Mouse (Mus musculus) embryonic facial prominence, embryonic 11.5 days (tissue): Measurements from ENCODE around the gene Hoxc13. TPM values are rescaled to one million over a fixed set of nuclear protein-coding genes. Genes with fewer than 3 reads are reported as not detected.

Source experiments
- ATAC-seq: fragments of 200-750 bp; cut with Nextera tagmentation; replicated peaks from 2 replicates; pipeline ENCODE4 v1.8.0; 2017; ENCODE audit warnings: low read depth; ENCODE audit not compliant: insufficient number of reproducible peaks, low FRiP score, low TSS enrichment
- DNase-seq: peaks from one replicate; pipeline ENCODE4 v3.0.0-alpha.2; 2015; ENCODE audit warnings: low spot score
- H3K27ac ChIP-seq: fragments of 300-500 bp; sonication (generic); replicated peaks from 2 replicates; pipeline ENCODE4 v1.5.1; 2014; ENCODE audit warnings: mild to moderate bottlenecking, low read depth, low read length, control low read depth
- H3K27me3 ChIP-seq: fragments of 300-500 bp; sonication (generic); 2 replicates; pipeline ENCODE4 v1.6.1; 2014; ENCODE audit warnings: mild to moderate bottlenecking, low read length, moderate library complexity, mixed read lengths; ENCODE audit not compliant: control insufficient read depth, insufficient read depth
- H3K36me3 ChIP-seq: fragments of 300-500 bp; sonication (generic); replicated peaks from 2 replicates; pipeline ENCODE4 v1.6.1; 2014; ENCODE audit warnings: low read depth, mild to moderate bottlenecking, low read length, moderate library complexity, mixed read lengths; ENCODE audit not compliant: control insufficient read depth, insufficient read depth
- H3K4me1 ChIP-seq: fragments of 300-500 bp; sonication (generic); 2 replicates; pipeline ENCODE4 v1.6.1; 2014; ENCODE audit warnings: low read length, mixed read lengths; ENCODE audit not compliant: control insufficient read depth, insufficient read depth
- H3K4me2 ChIP-seq: fragments of 300-500 bp; sonication (generic); 2 replicates; pipeline ENCODE4 v1.6.1; 2014; ENCODE audit warnings: low read depth, mild to moderate bottlenecking, control low read depth, low read length, moderate library complexity
- H3K4me3 ChIP-seq: fragments of 300-500 bp; sonication (generic); 2 replicates; pipeline ENCODE4 v1.5.1; 2014; ENCODE audit warnings: low read depth, low read length, control low read depth
- H3K9ac ChIP-seq: fragments of 300-500 bp; sonication (generic); replicated peaks from 2 replicates; pipeline ENCODE4 v1.6.1; 2014; ENCODE audit warnings: mild to moderate bottlenecking, control low read depth, low read length
- H3K9me3 ChIP-seq: fragments of 300-500 bp; sonication (generic); replicated peaks from 2 replicates; pipeline ENCODE4 v1.6.1; 2016; ENCODE audit warnings: mild to moderate bottlenecking, low read length, inconsistent platforms, mixed read lengths; ENCODE audit not compliant: control insufficient read depth
- WGBS: fragments of 180-500 bp; shearing (Covaris S2); extraction: QIAGEN DNeasy Blood & Tissue Kit; methylation state at CpG from one replicate; pipeline ENCODE4 v1.1.7; 2014; 5-methylcytosine and 5-hydroxymethylcytosine counted together
- polyA plus RNA-seq: library from polyadenylated mRNA; unstranded; fragments of >200 nt; fragmentation: Nextera tagmentation; extraction: Ambion mirVana; gene quantifications from 2 replicates; pipeline ENCODE4 v1.2.1, GENCODE M21; 2014

Hoxc13 gene
- polyA plus RNA-seq: 0.17 TPM in 1 of 2 replicates, not detected in the other

DNA sequence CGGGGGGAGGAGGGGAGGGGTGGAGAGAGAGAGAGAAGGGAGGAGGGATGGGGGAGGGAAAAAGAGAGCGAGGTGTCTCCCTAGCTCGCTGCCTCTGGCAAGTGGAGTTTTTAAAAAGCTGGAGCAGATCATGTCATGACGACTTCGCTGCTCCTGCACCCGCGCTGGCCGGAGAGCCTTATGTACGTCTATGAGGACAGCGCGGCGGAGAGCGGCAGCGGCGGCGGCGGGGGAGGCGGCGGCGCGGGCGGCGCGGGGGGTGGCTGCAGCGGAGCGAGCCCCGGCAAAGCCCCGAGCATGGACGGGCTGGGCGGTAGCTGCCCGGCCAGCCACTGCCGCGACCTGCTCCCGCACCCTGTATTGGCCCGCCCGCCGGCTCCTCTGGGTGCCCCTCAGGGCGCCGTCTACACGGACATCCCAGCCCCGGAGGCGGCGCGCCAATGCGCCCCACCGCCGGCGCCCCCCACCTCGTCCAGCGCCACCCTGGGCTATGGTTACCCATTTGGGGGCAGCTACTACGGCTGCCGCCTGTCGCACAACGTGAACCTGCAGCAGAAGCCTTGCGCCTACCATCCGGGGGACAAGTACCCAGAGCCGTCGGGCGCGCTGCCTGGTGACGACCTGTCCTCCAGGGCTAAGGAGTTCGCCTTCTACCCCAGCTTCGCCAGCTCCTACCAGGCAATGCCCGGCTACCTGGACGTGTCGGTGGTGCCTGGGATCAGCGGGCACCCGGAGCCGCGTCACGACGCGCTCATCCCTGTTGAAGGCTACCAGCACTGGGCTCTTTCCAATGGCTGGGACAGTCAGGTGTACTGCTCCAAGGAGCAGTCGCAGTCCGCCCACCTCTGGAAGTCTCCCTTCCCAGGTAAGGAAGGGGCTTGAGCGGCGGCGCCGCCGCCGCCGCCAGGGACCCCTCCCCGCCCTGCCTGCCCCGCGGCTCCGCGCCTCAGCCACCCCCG lies at the start of gene Hoxc13:
Gene Hoxc13, plus strand, starts transcription at position 51 of the 959 bp plus-strand sequence.
- H3K27me3 ChIP-seq: peaks cover 90% of the 10 kb centered on the region
- H3K9me3 ChIP-seq: no peaks in the 10 kb centered on the region
- WGBS: under 1% methylated on average over 59 of the region's 88 CpGs
- H3K4me3 ChIP-seq: peak within 1 kb of the TSS; percentile 3; the same call in 1 of the 2 replicates
- H3K27ac ChIP-seq: no peak within 1 kb of the TSS
- H3K9ac ChIP-seq: no peak within 1 kb of the TSS
- peak; percentile 57; the same call in 1 of the 2 replicates for ATAC-seq
- H3K4me1 ChIP-seq: no peaks in the 10 kb centered on the region
- no peak for DNase-seq
- peak within 1 kb of the TSS; percentile 5; the same call in 1 of the 2 replicates for H3K4me2 ChIP-seq
- H3K36me3 ChIP-seq: no peaks in the 10 kb centered on the region

DNA sequence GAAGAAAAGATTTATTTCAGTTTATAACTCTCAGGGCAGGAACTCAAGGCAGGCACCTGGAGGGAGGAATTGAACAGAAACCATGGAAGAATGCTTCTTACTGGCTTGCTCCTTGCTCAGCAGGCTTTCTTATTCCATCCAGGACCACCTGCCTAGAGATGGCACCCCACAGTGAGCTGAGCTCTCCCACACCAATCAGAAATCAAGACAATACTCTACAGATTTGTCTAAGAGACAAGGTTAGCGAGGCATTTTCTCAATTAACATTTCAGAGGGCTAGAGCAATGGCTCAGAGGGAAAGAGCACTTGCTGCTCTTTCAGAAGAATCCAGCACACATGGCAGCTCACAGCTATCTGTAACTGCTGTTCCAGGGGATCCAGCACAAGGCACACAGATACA lies 35.1 kb upstream of the Hoxc13 start:
- no peak for ATAC-seq
- no peaks in the 10 kb centered on the region for H3K36me3 ChIP-seq
- WGBS: 29% methylated on average over 1 of the region's 1 CpGs
- H3K4me3 ChIP-seq: no peak overlapping the region
- no peak for DNase-seq
- H3K4me1 ChIP-seq: no peaks in the 10 kb centered on the region
- no peak overlapping the region for H3K9ac ChIP-seq
- no peak overlapping the region for H3K4me2 ChIP-seq
- no peak overlapping the region for H3K27ac ChIP-seq
- no peaks in the 10 kb centered on the region for H3K9me3 ChIP-seq
- H3K27me3 ChIP-seq: no peaks in the 10 kb centered on the region

- no peaks in the 10 kb centered on the region for H3K4me1 ChIP-seq
- H3K4me3 ChIP-seq: no peak overlapping the region
- H3K27ac ChIP-seq: no peak overlapping the region
- H3K36me3 ChIP-seq: no peaks in the 10 kb centered on the region
- DNase-seq (no peak), ATAC-seq (no peak)
- WGBS: 90% methylated on average over 6 of the region's 6 CpGs
- no peaks in the 10 kb centered on the region for H3K27me3 ChIP-seq
- no peak overlapping the region for H3K4me2 ChIP-seq
- no peak overlapping the region for H3K9ac ChIP-seq
- H3K9me3 ChIP-seq: no peaks in the 10 kb centered on the region
Observed at GRCm38 (mm10) chr15:102895115-102895514, 25.8 kb upstream of the Hoxc13 start.

DNA sequence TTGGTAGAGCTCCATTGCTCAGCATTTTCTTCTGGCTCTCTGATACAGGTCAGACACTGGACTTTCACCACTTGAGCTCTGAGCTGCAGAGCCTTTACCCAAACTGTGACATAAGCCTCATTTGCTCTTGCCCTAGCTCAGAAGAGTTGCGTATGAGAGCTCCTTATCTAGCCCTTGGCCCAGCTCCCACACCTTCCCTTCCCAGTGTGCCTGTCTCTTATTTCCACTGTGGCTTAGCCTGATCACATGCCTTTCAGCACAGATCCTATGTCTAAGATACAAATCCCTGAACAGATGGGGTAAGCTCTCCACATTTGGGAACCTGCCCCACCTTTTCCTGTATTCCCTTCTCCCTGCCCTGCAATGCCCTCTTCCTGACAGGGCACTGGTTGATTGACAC lies 16.0 kb upstream of the Hoxc13 start:
- Histone ChIP-seq H3K9me3 (no peaks in the 10 kb centered on the region), H3K36me3 (no peaks in the 10 kb centered on the region), H3K27ac (no peak overlapping the region), H3K9ac (no peak overlapping the region), H3K4me2 (no peak overlapping the region), H3K27me3 (peaks cover 43% of the 10 kb centered on the region), H3K4me1 (no peaks in the 10 kb centered on the region), H3K4me3 (no peak overlapping the region)
- ATAC-seq (no peak), DNase-seq (no peak)
- 75% methylated on average over 1 of the region's 1 CpGs for WGBS

DNA sequence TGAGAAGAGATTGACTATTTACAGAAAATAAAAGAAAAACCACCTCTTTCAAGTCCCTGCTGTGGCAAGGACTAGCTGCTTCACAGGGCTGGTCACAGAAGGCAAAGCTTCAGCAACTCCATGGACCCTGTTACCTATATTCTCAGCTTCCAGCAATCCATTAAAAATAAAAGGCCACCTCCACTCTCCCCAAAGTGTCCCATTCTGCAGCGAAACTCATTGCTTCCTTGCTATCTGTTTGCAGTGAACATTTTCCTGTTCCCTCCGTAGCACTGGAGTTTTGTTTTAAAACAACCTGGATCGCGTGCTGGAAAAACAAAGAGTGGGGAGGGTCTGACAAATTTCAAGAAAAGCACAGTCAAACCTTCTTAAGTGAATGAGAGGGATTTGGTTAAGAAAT lies 11.4 kb upstream of the Hoxc13 start:
- Histone ChIP-seq H3K4me3 (no peak overlapping the region), H3K4me2 (no peak overlapping the region), H3K27me3 (peaks cover 79% of the 10 kb centered on the region), H3K27ac (no peak overlapping the region), H3K9ac (no peak overlapping the region), H3K36me3 (no peaks in the 10 kb centered on the region), H3K4me1 (no peaks in the 10 kb centered on the region), H3K9me3 (no peaks in the 10 kb centered on the region)
- DNase-seq (no peak), ATAC-seq (no peak)
- 0% methylated on average over 4 of the region's 4 CpGs for WGBS

GRCm38 (mm10) chr15:102910038-102910437 lies 10.9 kb upstream of the Hoxc13 start:
- Histone ChIP-seq H3K27me3 (peaks cover 81% of the 10 kb centered on the region), H3K9ac (no peak overlapping the region), H3K27ac (no peak overlapping the region), H3K4me1 (no peaks in the 10 kb centered on the region), H3K4me3 (no peak overlapping the region), H3K36me3 (no peaks in the 10 kb centered on the region), H3K9me3 (no peaks in the 10 kb centered on the region), H3K4me2 (no peak overlapping the region)
- ATAC-seq (no peak), DNase-seq (no peak)
- 1% methylated on average over 18 of the region's 18 CpGs for WGBS

- Histone ChIP-seq H3K4me1 (no peaks in the 10 kb centered on the region), H3K9ac (no peak overlapping the region), H3K9me3 (no peaks in the 10 kb centered on the region), H3K36me3 (no peaks in the 10 kb centered on the region), H3K4me2 (no peak overlapping the region), H3K4me3 (no peak overlapping the region), H3K27me3 (peaks cover 78% of the 10 kb centered on the region), H3K27ac (no peak overlapping the region)
- 1% methylated on average over 22 of the region's 22 CpGs for WGBS
- DNase-seq: no peak
- ATAC-seq: no peak
Observed at GRCm38 (mm10) chr15:102910496-102911095, 10.3 kb upstream of the Hoxc13 start.

- no peak overlapping the region for H3K4me2 ChIP-seq
- H3K36me3 ChIP-seq: no peaks in the 10 kb centered on the region
- ATAC-seq (no peak), DNase-seq (no peak)
- no peaks in the 10 kb centered on the region for H3K4me1 ChIP-seq
- no peak overlapping the region for H3K27ac ChIP-seq
- peaks cover 85% of the 10 kb centered on the region for H3K27me3 ChIP-seq
- H3K9ac ChIP-seq: no peak overlapping the region
- under 1% methylated on average over 19 of the region's 19 CpGs for WGBS
- H3K4me3 ChIP-seq: no peak overlapping the region
- H3K9me3 ChIP-seq: no peaks in the 10 kb centered on the region
Observed at GRCm38 (mm10) chr15:102913038-102913585, 7.8 kb upstream of the Hoxc13 start.
